Mouse (Mus musculus): Measurements from ENCODE around the gene Hmgcl.

The Hmgcl gene

DNA sequence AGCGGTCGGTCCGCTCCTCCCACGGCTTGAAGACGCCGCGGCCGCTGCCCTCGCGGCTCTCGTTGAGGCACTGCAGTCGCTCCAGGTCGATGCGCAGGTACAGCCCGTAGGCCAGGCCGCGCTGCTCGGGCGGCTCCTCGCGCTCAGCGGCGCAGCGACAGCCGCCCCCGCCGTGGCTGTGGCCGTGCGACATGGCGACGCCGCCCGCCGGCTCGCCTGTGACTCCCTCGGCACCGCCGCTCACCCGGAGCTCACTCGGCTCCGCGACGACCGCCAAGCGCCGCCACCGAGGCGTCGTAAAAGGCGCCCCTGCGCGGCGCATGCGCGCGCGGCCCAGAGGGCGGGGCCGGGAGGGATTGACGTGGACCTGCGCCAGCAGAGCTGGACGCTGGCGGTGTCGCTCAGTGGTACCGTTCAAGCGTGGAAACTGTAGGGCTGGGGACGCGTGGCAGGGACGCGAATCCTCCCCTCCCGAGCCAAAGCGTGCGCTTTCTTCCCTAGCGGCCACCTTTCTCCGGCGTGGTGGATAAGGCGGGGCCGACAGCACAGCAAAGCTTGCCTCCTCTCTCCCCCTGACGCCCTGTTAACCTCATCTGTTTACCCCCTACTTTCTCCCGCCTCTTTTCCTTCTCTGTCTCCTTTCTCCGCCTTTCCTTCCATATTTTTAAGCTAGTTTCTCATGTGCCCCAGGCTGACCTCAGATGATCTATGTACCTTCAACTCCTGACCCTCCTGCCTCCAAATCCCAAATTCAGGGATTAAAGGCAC is 40.9 kb downstream of the Hmgcl start, which contains the start of gene Pithd1:
TSS of gene Pithd1 (minus strand) at position 322 of the 768 bp plus-strand sequence.
- DNase-seq: peak; percentile 95

GRCm38 (mm10) chr4:135987714-135988113 is 41.5 kb downstream of the Hmgcl start:
- no peak for DNase-seq

- DNase-seq: no peak
Observed at GRCm38 (mm10) chr4:135993941-135994340, 47.7 kb downstream of the Hmgcl start.

DNA sequence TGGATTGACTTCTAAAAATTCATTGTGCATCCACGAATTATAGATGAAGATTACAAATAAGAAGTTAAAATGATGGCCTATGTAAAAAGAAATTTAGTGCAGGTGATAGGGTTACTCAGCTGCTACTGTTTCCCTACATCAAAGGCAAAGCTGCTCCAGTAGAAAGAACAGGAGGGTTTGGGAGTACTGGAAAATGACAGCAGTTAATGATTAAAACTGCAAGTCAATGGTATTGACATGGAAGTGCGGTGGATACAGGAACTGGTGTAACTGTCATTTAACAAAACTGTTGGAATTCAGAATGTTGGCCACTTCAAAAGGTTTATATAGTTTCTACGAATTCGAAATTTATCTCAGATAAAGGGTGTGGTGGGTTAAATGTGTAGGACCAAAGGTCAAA is 48.9 kb downstream of the Hmgcl start:
- DNase-seq: no peak

- DNase-seq: no peak
Observed at GRCm38 (mm10) chr4:136004107-136004675, 57.9 kb downstream of the Hmgcl start.

- DNase-seq: no peak
Observed at GRCm38 (mm10) chr4:136004921-136005320, 58.7 kb downstream of the Hmgcl start.

DNA sequence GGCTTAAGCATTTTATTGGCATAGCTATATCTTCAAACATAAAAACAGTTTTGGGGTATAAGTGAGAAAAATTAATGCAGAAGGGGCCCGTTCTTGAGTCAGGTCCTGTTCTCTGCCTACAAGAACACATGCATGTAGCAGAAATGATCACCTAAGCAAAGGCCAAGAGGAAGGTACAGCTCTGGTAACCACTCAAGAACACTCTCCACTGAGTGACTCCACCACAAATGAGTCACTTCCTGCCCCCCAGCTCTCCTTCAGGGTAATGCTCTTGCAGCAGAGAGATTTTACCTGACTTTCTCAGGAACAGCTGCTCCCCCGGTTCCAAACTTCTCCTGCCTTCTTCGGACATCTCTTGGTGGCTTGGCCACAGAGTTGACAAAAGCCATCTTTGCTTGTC is 60.6 kb downstream of the Hmgcl start:
- DNase-seq: no peak

- no peak for DNase-seq
Observed at GRCm38 (mm10) chr4:136008782-136009447, 62.7 kb downstream of the Hmgcl start.

DNA sequence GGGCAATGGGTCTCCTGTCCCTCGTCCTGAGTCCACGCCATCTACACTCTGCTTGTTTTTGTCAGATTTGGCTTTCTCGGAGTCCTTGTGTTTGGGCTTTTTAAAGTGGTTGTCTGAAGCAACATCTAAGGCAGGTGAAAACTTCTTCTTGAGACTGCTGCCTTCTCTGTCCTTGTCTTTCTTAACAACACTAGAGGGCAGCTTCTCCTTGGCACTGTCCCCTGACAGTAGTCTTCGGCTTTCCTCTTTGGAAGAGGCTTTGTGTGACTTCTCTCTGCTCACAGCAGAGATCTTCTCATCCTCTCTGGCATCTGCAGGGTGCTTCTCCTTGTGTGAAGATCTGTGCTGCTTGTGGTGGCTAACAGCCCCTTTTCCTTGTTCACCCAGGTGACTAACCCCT is 64.3 kb downstream of the Hmgcl start:
- no peak for DNase-seq

Measured in thymus, postnatal 25 days (tissue).